Mouse (Mus musculus) hindbrain, postnatal 0 days (tissue): Measurements from ENCODE around the gene Nap1l1. TPM values are rescaled to one million over a fixed set of nuclear protein-coding genes. Genes with fewer than 3 reads are reported as not detected.
A peak's percentile ranks its signal among the peaks of the same experiment; 100 is the strongest.
"Not testable (repeated sequence)": the region's sequence is repeated elsewhere in the genome, so short reads cannot be mapped to it uniquely, and the experiment has no call there.

Source experiments
- ATAC-seq: fragments of 200-750 bp; cut with Nextera tagmentation; 2 replicates; pipeline ENCODE4 v1.8.0; 2017; ENCODE audit warnings: mild to moderate bottlenecking, moderate TSS enrichment, moderate library complexity
- DNase-seq: peaks from one replicate; pipeline ENCODE4 v3.0.0-alpha.2; 2015; ENCODE audit warnings: low spot score
- H3K27ac ChIP-seq: fragments of 300-500 bp; sonication (generic); 2 replicates; pipeline ENCODE4 v1.5.1; 2014; ENCODE audit warnings: mild to moderate bottlenecking
- H3K27me3 ChIP-seq: fragments of 300-500 bp; sonication (generic); 2 replicates; pipeline ENCODE4 v1.6.1; 2014; ENCODE audit warnings: low read length, mixed read lengths; ENCODE audit not compliant: insufficient read depth
- H3K36me3 ChIP-seq: fragments of 300-500 bp; sonication (generic); 2 replicates; pipeline ENCODE4 v1.6.1; 2014; ENCODE audit warnings: low read length, mixed read lengths; ENCODE audit not compliant: insufficient read depth
- H3K4me1 ChIP-seq: fragments of 300-500 bp; sonication (generic); 2 replicates; pipeline ENCODE4 v1.6.1; 2014; ENCODE audit warnings: antibody characterized with exemption, low read length, mixed read lengths; ENCODE audit not compliant: insufficient read depth
- H3K4me2 ChIP-seq: fragments of 300-500 bp; sonication (generic); 2 replicates; pipeline ENCODE4 v1.6.1; 2014; ENCODE audit warnings: low read depth, mild to moderate bottlenecking, low read length, moderate library complexity, mixed read lengths
- H3K4me3 ChIP-seq: fragments of 300-500 bp; sonication (generic); 2 replicates; pipeline ENCODE4 v1.5.1; 2014; ENCODE audit warnings: low read length
- H3K9ac ChIP-seq: fragments of 300-500 bp; sonication (generic); replicated peaks from 2 replicates; pipeline ENCODE4 v1.6.1; 2014; ENCODE audit warnings: mild to moderate bottlenecking, low read length, moderate library complexity, mixed read lengths
- H3K9me3 ChIP-seq: fragments of 300-500 bp; sonication (generic); 2 replicates; pipeline ENCODE4 v1.6.1; 2016; ENCODE audit warnings: low read length, mixed read lengths
- CTCF ChIP-seq: IDR thresholded peaks from 2 replicates; pipeline ENCODE4 v1.5.1; 2016; ENCODE audit warnings: antibody characterized with exemption, control low read depth, low read depth
- WGBS: fragments of 180-500 bp; shearing (Covaris S2); extraction: QIAGEN DNeasy Blood & Tissue Kit; methylation state at CpG from one replicate; pipeline ENCODE4 v1.1.7; 2014; 5-methylcytosine and 5-hydroxymethylcytosine counted together
- polyA plus RNA-seq: library from polyadenylated mRNA; unstranded; fragments of >200 nt; fragmentation: Nextera tagmentation; extraction: Ambion mirVana; gene quantifications from 2 replicates; pipeline ENCODE4 v1.2.1, GENCODE M21; 2015
- total RNA-seq: library from RNA; depleted of rRNA; stranded (reverse); fragments of >200 nt; gene quantifications from 2 replicates; pipeline ENCODE4 v1.2.3, GENCODE M21; 2014; rRNA removed

Gene Nap1l1
- total RNA-seq (45.4 and 48.7 TPM in 2 replicates), polyA plus RNA-seq (174 and 197 TPM in 2 replicates)

DNA sequence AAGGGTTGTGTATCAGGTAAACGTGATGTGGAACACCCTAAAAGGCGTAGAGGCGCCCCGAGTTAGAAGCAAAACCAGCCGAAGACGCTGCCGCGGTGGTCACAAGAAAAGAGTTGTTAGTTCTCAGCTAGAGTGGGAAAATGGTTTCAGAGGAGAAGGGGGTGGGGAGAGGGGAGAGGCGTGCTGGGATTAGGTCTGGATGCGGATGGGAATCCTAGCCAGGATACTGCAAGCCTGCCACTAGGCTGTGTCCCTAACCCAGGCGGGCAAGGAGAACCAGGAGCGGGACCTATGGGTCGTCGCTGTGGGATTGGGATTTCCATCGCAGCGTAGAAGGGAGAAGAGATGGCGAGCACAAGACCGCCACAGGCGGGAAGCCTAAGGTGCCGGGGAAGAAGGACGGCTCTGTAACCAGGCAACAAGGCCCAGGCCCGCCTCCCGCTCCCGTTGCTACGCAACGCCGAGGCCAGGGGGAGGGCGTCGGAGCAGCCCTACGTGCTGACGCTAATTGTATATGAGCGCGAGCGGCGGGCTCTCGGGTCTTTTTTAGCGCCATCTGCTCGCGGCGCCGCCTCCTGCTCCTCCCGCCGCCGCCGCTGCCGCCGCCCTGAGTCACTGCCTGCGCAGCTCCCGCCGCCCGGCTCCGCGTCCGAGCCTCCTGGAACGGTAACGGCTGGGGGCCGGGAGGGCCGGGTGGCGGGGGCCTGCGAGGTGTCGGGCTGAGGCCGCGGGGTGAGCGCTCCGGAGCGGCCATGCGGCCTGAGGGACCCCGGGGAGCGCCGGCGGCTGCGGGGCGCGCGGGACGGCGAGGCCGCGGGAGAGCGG is at the start of gene Nap1l1:
Gene Nap1l1, plus strand, starts transcription at position 538 of the 825 bp plus-strand sequence.
- Histone ChIP-seq H3K4me3 (peak within 1 kb of the TSS; percentile 93), H3K4me1 (0 out of 2 replicates have a peak, but pooled peaks cover 4% of the 10 kb centered on the region), H3K4me2 (peak within 1 kb of the TSS; percentile 81), H3K36me3 (no peaks in the 10 kb centered on the region), H3K9me3 (no peaks in the 10 kb centered on the region), H3K27ac (peak within 1 kb of the TSS; percentile 97), H3K9ac (peak within 1 kb of the TSS; percentile 98), H3K27me3 (no peaks in the 10 kb centered on the region)
- ATAC-seq (peak; percentile 99), DNase-seq (peak; percentile 99)
- WGBS = under 1% methylated on average over 72 of the region's 80 CpGs
- 0 out of 2 replicates have a peak, but pooled peaks have one; percentile 37 for TF ChIP-seq CTCF

DNA sequence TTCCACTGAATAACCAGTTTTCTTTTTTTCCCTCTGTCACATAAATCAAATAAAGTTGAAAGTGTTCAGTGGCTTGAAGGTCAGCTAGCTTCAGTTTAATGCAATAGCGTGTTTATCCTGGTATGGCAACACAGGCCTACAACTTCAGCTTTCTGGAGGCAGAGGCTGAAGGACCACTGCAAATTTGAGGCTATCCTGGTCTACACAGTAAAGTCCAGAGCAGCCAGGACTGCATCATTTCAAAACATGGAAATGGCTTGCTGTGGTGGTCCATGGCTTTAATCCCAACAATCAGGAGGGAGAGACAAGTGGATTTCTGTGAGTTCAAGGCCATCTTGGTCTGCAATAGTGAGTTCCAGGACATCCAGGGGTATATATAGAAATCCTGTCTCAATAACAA is 46.5 kb upstream of the Nap1l1 start:
- 85% methylated on average over 1 of the region's 1 CpGs for WGBS
- no peak overlapping the region for H3K27ac ChIP-seq
- no peak overlapping the region for H3K4me3 ChIP-seq
- DNase-seq = no peak
- H3K27me3 ChIP-seq = no peaks in the 10 kb centered on the region
- no peaks in the 10 kb centered on the region for H3K36me3 ChIP-seq
- H3K9ac ChIP-seq = no peak overlapping the region
- no peaks in the 10 kb centered on the region for H3K9me3 ChIP-seq
- no peak for TF ChIP-seq CTCF
- no peak for ATAC-seq
- H3K4me1 ChIP-seq = no peaks in the 10 kb centered on the region; the same call in 1 of the 2 replicates
- no peak overlapping the region for H3K4me2 ChIP-seq

DNA sequence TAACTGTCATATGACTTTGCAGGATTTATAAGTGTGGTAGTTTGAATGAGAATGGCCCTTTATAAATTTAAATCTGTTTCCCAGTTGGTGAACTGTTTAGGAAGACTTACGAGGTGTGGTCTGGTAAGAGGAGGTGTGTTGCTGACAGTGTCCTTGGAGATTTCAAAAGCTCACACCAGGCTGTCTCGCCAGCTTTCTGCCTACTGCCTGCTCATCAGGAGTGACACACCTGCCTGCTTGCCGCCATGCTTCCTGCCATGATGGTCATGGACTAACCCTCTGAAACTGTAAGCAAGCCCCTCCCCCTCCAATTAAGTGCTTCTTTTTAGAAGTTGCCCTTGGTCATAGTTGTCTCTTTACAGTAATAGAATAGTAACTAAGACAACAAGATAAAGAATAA is 39.5 kb upstream of the Nap1l1 start:
- DNase-seq (no peak), ATAC-seq (no peak)
- no peaks in the 10 kb centered on the region for H3K36me3 ChIP-seq
- no peak overlapping the region for H3K4me3 ChIP-seq
- 90% methylated on average over 3 of the region's 3 CpGs for WGBS
- no peaks in the 10 kb centered on the region for H3K4me1 ChIP-seq
- no peaks in the 10 kb centered on the region for H3K27me3 ChIP-seq
- H3K4me2 ChIP-seq = no peak overlapping the region
- H3K9me3 ChIP-seq = no peaks in the 10 kb centered on the region
- no peak overlapping the region for H3K27ac ChIP-seq
- no peak for TF ChIP-seq CTCF
- H3K9ac ChIP-seq = no peak overlapping the region

DNA sequence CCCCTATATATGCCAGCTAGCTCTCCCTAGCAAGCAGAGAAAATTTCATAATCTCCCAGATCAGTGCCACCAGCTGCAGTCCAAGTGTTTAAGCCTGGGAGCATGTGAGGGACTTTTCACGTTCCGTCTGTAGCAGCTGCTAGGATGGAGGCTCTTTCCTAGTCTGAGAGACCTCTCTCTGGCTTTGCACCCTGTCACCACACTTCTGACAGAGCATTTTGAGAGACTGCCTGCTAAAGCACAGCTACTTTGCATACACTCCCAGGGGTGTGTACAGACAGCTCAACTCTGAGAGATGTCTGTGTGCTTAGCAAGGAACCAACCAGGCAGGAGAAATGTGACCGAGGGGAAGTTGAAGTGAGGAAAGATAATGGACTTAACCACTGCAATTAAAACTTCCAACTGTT is 32.0 kb upstream of the Nap1l1 start:
- Histone ChIP-seq H3K9me3 (no peaks in the 10 kb centered on the region), H3K4me1 (no peaks in the 10 kb centered on the region), H3K36me3 (no peaks in the 10 kb centered on the region), H3K4me2 (no peak overlapping the region), H3K4me3 (no peak overlapping the region), H3K27ac (no peak overlapping the region), H3K27me3 (no peaks in the 10 kb centered on the region), H3K9ac (no peak overlapping the region)
- no peak for TF ChIP-seq CTCF
- WGBS = 53% methylated on average over 3 of the region's 3 CpGs
- DNase-seq = no peak
- no peak for ATAC-seq

DNA sequence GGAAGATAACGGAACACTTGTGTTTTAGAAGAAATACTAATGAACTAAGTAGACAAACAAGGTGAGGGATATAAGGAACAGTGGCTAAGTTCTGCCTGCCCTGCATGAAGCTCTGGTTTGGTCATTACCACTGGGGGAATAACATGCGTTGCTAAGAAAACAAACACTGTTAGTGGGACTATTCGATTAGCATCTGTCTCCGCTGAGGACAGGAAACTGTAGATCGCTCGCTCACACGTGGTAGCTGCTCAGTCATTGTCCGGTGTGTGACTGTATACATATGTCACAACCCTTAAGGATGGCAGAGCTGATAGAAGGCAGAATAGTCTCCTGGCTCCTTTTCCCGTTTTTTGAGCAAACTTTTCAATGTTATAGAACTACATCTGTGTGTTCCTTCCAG is 28.8 kb upstream of the Nap1l1 start:
- H3K27ac ChIP-seq = no peak overlapping the region
- H3K9me3 ChIP-seq = no peaks in the 10 kb centered on the region
- H3K36me3 ChIP-seq = no peaks in the 10 kb centered on the region
- H3K27me3 ChIP-seq = no peaks in the 10 kb centered on the region
- WGBS = 84% methylated on average over 9 of the region's 9 CpGs
- TF ChIP-seq CTCF = no peak
- no peak overlapping the region for H3K4me2 ChIP-seq
- DNase-seq (no peak), ATAC-seq (no peak)
- H3K9ac ChIP-seq = no peak overlapping the region
- no peak overlapping the region for H3K4me3 ChIP-seq
- H3K4me1 ChIP-seq = no peaks in the 10 kb centered on the region

DNA sequence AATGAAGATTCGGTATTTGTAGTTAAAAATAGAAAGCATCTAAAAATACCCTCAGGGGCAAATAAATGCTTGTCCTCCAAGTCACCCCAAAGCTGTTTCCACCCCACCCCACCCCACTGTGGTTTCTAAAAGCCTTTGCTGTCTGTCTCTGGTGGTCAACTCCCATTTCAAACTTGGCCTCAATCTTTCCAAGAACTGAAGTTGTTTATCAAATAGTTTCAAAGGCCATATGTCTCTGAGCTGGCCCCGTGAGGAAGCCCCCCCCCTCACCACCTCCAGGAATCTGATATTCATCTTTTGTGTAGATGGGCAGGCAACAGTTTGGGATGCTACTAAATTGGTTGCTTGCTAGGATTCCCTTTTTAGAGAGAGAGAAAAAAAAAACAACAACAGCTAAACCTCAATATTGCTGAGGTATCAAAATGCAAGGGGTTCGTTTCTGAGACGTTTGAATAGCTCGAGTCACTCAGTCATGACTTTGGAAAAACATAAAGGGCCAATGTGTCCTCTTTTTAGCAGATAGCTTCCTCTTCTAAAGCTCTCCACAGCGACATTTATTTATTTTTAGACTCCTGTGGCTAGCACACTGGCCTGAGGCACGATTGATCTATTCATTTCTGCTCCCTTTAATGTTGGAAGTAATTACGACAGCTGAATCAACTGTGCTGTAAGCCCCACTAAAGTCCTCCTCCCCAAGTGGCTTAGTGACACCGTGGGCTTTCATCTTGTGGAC is 26.9 kb upstream of the Nap1l1 start:
- H3K4me1 ChIP-seq = no peaks in the 10 kb centered on the region
- no peak for TF ChIP-seq CTCF
- ATAC-seq (no peak), DNase-seq (peak; percentile 9)
- no peaks in the 10 kb centered on the region for H3K36me3 ChIP-seq
- H3K27me3 ChIP-seq = no peaks in the 10 kb centered on the region
- no peak overlapping the region for H3K9ac ChIP-seq
- 41% methylated on average over 9 of the region's 9 CpGs for WGBS
- H3K4me2 ChIP-seq = no peak overlapping the region
- no peak overlapping the region for H3K4me3 ChIP-seq
- no peak overlapping the region for H3K27ac ChIP-seq
- no peaks in the 10 kb centered on the region for H3K9me3 ChIP-seq

DNA sequence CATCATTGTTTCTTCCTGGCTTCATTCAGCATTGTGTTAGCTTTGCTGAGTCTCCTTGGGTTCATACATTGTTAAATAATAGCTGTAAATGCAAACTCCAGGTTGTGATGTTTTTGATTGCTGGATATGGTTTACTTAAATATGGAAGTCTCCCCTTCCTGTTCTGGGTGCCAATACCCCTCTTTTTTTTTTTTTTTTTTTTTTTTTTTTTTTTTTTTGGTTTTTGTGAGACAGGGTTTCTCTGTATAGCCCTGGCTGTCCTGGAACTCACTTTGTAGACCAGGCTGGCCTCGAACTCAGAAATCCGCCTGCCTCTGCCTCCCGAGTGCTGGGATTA is 26.4 kb upstream of the Nap1l1 start:
- not testable (repeated sequence) for H3K4me3 ChIP-seq, H3K36me3 ChIP-seq, H3K27me3 ChIP-seq, ATAC-seq, DNase-seq, H3K9ac ChIP-seq, H3K27ac ChIP-seq, H3K4me1 ChIP-seq, H3K4me2 ChIP-seq, H3K9me3 ChIP-seq
- 100% methylated on average over 3 of the region's 3 CpGs for WGBS

DNA sequence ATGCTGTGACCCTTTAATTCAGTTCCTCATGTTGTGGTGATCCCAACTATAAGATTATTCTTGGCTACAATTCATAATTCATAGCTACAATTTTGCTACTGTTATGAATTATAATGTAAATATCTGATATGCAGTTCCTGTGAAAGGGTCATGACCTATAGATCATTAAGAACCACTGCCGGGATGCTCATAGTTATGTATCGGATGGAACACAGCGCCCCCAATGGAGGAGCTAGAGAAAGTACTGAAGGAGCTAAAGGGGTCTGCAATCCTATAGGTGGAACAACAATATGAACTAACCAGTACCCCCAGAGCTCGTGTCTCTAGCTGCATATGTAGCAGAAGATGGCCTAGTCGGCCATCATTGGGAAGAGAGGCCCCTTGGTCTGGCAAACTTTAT is 23.4 kb upstream of the Nap1l1 start:
- not testable (repeated sequence) for H3K27me3 ChIP-seq, ATAC-seq, H3K4me3 ChIP-seq, H3K36me3 ChIP-seq, H3K4me1 ChIP-seq, H3K9me3 ChIP-seq, H3K27ac ChIP-seq, DNase-seq, H3K9ac ChIP-seq, H3K4me2 ChIP-seq
- 71% methylated on average over 5 of the region's 5 CpGs for WGBS
